Mouse (Mus musculus) bone marrow macrophage, adult 2 months (primary cell): ENCODE data around the gene Vps52. TPM values are rescaled to one million over a fixed set of nuclear protein-coding genes. Genes with fewer than 3 reads are reported as not detected.

ENCODE experiments used
- H3K27ac ChIP-seq: 2 replicates; pipeline ENCODE4 v1.5.1; 2012; ENCODE audit warnings: low read depth, low read length; ENCODE audit not compliant: insufficient read depth
- H3K4me1 ChIP-seq: 2 replicates; pipeline ENCODE4 v1.6.1; 2012; ENCODE audit warnings: low read length; ENCODE audit not compliant: control insufficient read depth, insufficient read depth
- H3K4me3 ChIP-seq: 2 replicates; pipeline ENCODE4 v1.5.1; 2012; ENCODE audit warnings: mild to moderate bottlenecking, low read length, moderate library complexity; ENCODE audit not compliant: insufficient read depth
- CTCF ChIP-seq: IDR thresholded peaks from 2 replicates; pipeline ENCODE4 v1.5.1; 2012; ENCODE audit warnings: low read depth, mild to moderate bottlenecking, low read length, moderate library complexity
- POLR2A ChIP-seq: IDR thresholded peaks from 2 replicates; pipeline ENCODE4 v1.6.1; 2012; ENCODE audit warnings: mild to moderate bottlenecking, low read depth, low read length, borderline replicate concordance
- polyA plus RNA-seq: library from polyadenylated mRNA; stranded (reverse); fragments of >200 nt; gene quantifications from 2 replicates; pipeline ENCODE4 v1.2.4, GENCODE M21; 2012; ENCODE audit not compliant: missing spikeins, insufficient read depth, insufficient read length

Gene Vps52
- polyA plus RNA-seq, 1 experiment, result 41.3 TPM

DNA sequence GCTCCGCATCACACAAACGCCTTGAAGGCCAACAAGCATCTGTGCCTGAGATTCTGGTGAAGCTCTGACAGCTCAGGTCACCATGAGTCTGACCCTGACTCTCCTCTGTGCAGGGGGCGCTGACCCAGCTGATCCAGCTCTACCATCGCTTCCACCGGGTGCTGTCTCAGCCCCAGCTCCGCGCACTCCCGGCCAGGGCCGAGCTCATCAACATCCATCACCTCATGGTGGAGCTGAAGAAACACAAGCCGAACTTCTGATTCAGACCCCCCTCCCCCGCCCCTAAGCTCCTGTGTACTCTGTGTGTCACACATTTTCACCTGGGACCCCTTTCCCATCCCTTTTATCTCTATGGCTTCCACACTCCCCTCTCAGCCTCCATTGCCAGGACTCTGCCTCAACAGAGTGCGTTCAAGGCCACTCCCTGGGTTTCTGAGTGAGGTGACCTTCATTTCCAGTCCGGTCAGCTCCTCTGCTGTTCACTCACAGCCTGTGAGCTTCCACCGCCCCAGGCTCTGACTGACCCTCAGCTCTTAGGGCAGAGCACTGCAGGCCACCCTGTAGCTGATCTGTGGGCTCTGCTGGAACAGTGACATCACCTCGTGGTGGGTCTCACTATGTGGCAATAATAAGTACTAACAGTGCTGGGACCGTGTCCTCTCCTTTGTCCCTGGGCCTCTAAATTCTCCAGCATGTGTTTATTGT is 10.4 kb downstream of the Vps52 start:
- Histone ChIP-seq H3K4me1 (0 out of 2 replicates have a peak, but pooled peaks cover 2% of the 10 kb centered on the region), H3K27ac (no peak overlapping the region), H3K4me3 (no peak overlapping the region)
- TF ChIP-seq CTCF (no peak), POLR2A (no peak)

DNA sequence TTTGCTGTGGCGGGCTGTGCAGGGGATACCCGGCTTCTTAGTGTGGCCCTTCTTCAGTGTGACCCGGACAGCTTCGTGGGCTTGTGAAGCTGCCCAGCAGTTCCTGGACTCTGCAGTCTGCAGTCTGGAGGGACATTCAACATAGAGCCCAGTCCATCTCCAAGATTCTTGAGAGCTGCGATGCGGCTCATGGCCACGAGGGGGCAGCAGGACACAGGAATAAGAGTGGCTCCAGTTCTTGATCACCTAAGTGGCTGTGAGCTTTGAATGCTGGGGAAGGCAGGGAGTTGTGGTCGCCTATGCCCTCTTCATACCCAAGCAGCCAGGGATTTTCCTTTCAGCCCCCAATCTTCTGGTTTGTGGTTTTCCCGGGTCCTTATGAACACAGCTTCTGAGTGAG is 12.9 kb downstream of the Vps52 start:
- no peak overlapping the region for H3K4me3 ChIP-seq
- H3K4me1 ChIP-seq, result peaks cover 14% of the 10 kb centered on the region
- no peak overlapping the region for H3K27ac ChIP-seq
- TF ChIP-seq POLR2A, result no peak
- peak; percentile 71 for TF ChIP-seq CTCF

DNA sequence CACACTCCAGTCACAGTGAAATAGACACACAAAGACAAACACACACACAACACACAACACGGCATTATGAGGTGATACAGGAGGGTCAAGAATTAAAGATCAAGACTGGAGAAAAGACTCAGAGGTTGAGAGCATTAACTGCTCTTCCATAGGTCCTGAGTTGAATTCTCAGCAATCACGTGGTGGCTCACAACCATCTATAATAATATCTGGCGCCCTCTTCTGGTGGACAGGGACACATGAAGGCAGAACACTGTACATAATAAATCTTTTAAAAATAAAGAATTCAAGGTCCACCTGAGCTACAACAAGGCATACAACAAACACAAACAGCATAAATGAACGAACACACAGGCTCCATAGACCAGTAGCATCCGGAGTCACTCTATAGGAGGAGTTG is 13.3 kb downstream of the Vps52 start:
- Histone ChIP-seq H3K4me3 (no peak overlapping the region), H3K4me1 (peaks cover 17% of the 10 kb centered on the region), H3K27ac (no peak overlapping the region)
- no peak for TF ChIP-seq POLR2A
- TF ChIP-seq CTCF, result no peak

DNA sequence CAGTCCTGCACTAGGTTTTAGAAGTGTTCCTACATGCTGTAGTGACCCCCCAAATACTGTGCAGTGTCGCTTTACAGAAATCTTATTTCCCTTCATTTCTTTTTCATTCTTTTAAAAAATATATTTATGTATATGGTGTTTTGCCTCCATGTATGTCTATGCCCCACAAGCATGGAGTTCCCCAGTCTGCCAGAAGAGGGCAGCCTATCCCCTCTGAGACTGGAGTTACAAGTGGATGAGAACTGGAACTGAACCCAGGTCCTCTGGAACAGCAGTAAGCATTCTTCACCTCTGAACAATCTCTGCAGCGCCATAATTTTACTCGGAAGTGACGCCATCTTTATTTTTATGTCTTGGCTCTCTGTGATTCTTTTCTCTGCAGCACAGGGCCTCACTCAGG is 13.8 kb downstream of the Vps52 start:
- TF ChIP-seq POLR2A (no peak), CTCF (no peak)
- H3K4me1 ChIP-seq, result peaks cover 17% of the 10 kb centered on the region
- H3K27ac ChIP-seq, result no peak overlapping the region
- no peak overlapping the region for H3K4me3 ChIP-seq

DNA sequence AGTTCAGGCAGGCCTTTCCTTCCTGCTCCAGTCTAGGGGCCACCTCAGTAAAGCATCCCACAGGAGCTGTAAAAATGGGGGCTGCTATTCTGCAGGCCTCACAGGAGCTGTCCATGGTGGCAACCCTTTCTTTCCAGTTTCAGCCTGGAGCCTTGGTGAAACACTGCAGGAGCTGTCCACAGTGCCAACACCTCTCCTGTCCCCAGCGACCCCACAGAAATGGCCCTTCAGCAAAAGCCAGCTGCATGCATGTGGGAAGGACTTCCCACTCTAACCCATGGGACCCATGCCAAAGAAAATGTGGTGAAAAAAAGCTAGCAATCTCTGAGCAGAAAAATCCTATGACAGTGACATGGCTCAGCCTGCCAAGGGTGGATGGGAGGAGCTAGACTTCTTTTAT is 17.1 kb downstream of the Vps52 start:
- peak overlapping the region; percentile 5; the same call in 1 of the 2 replicates for H3K27ac ChIP-seq
- peaks cover 28% of the 10 kb centered on the region for H3K4me1 ChIP-seq
- TF ChIP-seq CTCF, result no peak
- TF ChIP-seq POLR2A, result no peak
- no peak overlapping the region for H3K4me3 ChIP-seq

DNA sequence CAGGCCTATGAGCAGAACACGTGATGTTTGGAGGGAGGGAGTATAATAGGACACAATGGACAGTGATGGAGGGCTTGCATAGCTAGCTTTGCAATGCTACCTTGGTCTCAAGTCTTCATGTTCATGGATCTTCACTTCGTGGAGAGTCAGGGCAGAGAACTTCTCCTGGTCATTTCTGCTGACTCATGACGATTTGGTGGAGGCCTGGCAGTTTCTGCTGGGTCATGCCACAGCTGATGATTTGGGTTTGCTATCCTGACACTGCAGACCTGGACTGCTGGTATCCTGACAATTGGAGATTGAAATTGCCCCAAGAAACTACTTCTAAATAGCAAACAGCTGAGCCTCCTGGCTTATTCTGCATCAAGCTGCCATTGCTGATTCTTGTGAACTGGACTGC is 18.0 kb downstream of the Vps52 start:
- no peak overlapping the region for H3K4me3 ChIP-seq
- H3K27ac ChIP-seq, result no peak overlapping the region
- no peak for TF ChIP-seq CTCF
- no peak for TF ChIP-seq POLR2A
- H3K4me1 ChIP-seq, result peaks cover 28% of the 10 kb centered on the region

DNA sequence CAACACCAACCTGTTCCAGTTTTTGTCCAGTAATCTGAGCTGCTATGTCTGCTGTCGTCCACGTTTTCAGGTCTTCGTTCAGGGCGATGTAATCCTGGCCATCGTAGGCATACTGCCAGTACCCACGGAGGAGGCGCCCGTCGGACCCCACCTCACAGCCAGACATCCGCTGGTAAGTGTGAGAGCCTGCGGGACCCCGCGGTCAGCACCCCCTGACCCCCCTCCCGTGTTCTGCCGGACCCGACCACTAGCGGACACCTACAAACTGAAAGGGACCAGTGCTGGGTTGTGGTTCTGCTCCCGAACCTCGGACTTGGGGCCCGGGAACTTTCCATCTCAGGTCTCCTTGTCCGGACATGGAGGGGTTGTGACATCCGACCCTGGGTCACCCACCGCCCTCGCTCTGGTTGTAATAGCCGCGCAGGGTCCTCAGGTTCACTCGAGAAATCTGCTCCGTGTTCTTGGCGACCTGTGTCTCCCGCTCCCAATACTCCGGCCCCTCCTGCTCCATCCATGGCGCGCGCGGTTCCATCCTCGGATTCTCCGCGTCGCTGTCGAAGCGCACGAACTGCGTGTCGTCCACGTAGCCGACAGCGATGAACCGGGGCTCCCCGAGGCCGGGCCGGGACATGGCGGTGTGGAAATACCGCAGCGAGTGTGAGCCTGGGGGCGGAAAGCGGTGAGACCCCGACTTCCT is 22.4 kb downstream of the Vps52 start:
- Histone ChIP-seq H3K4me3 (peak overlapping the region; percentile 91), H3K4me1 (peaks cover 39% of the 10 kb centered on the region), H3K27ac (peak overlapping the region; percentile 86)
- TF ChIP-seq POLR2A, result no peak

DNA sequence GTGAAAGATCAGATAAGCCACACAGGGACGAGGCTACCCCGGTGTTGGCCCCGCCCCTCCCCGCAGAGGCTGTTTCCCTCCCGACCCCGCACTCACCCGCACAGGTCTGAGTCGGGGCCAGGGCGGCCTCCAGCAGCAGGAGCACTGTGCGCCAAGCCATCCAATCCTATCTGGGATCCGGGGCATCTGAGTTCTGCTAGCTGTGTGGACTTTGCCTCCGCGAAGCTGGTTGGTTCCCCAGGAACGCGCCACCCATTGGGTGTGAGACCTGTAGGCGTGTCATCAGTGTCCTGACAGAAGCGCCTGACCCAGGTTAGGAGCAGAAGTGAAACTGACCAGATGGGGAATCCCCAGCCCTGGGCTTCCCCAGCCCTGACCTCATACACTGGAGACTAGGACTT is 23.0 kb downstream of the Vps52 start:
- H3K4me1 ChIP-seq, result peaks cover 33% of the 10 kb centered on the region
- TF ChIP-seq POLR2A (peak; percentile 34; the same call in 1 of the 2 replicates), CTCF (no peak)
- peak overlapping the region; percentile 91 for H3K4me3 ChIP-seq
- H3K27ac ChIP-seq, result peak overlapping the region; percentile 91

DNA sequence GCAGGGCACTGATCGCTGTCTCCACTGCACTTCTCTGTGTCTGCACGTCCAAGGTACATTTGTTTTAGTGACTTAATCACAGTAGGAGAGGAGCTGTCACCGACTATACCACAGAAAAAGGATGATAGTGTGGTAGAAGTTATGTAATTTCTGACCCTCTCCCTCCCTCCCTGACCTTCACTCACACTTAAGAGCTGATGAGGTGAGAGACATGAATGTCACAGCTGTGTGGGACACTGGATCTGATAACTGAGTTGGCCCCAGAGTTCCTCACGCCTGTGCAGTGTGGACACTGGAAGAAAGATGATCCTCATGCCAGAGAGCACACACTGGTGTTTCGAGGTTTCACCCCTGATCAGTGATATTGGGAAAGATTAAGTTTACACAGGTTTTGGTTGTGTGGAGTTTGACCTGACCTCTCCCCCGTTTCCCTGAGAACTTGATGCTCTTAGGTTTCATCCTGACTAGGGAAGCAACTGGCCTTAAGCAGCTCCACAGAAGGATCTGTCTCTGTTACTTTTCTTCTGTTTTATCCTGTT is 24.0 kb downstream of the Vps52 start:
- Histone ChIP-seq H3K27ac (peak overlapping the region; percentile 91), H3K4me3 (no peak overlapping the region)

More for the DNA sequence above, 24.0 kb downstream of the Vps52 start:
- TF ChIP-seq CTCF, result no peak
- TF ChIP-seq POLR2A, result no peak
- H3K4me1 ChIP-seq, result peaks cover 32% of the 10 kb centered on the region
